Mouse (Mus musculus) embryonic facial prominence, embryonic 13.5 days (tissue): Measurements from ENCODE around the gene Lsg1. TPM values are rescaled to one million over a fixed set of nuclear protein-coding genes. Genes with fewer than 3 reads are reported as not detected.

Source experiments
- ATAC-seq: fragments of 200-750 bp; cut with Nextera tagmentation; 2 replicates; pipeline ENCODE4 v1.8.0; 2017; ENCODE audit warnings: low read depth; ENCODE audit not compliant: insufficient number of reproducible peaks, insufficient read depth, low FRiP score, low TSS enrichment
- H3K27ac ChIP-seq: fragments of 300-500 bp; sonication (generic); 2 replicates; pipeline ENCODE4 v1.5.1; 2015; ENCODE audit warnings: moderate library complexity, mild to moderate bottlenecking, inconsistent platforms
- H3K27me3 ChIP-seq: fragments of 300-500 bp; sonication (generic); 2 replicates; pipeline ENCODE4 v1.6.1; 2015; ENCODE audit warnings: mild to moderate bottlenecking, inconsistent platforms
- H3K36me3 ChIP-seq: fragments of 300-500 bp; sonication (generic); 2 replicates; pipeline ENCODE4 v1.6.1; 2015; ENCODE audit warnings: mild to moderate bottlenecking, inconsistent platforms
- H3K4me1 ChIP-seq: fragments of 300-500 bp; sonication (generic); 2 replicates; pipeline ENCODE4 v1.6.1; 2015; ENCODE audit warnings: inconsistent platforms
- H3K4me2 ChIP-seq: fragments of 300-500 bp; sonication (generic); 2 replicates; pipeline ENCODE4 v1.6.1; 2015; ENCODE audit warnings: moderate library complexity, mild to moderate bottlenecking, inconsistent platforms
- H3K4me3 ChIP-seq: fragments of 300-500 bp; sonication (generic); 2 replicates; pipeline ENCODE4 v1.5.1; 2015; ENCODE audit warnings: mild to moderate bottlenecking, inconsistent platforms
- H3K9ac ChIP-seq: fragments of 300-500 bp; sonication (generic); 2 replicates; pipeline ENCODE4 v1.6.1; 2015; ENCODE audit warnings: mild to moderate bottlenecking, inconsistent platforms
- H3K9me3 ChIP-seq: fragments of 300-500 bp; sonication (generic); 2 replicates; pipeline ENCODE4 v1.6.1; 2016; ENCODE audit warnings: inconsistent platforms
- WGBS: fragments of 180-500 bp; shearing (Covaris S2); methylation state at CpG from one replicate; pipeline ENCODE4 v1.1.7; 2015; ENCODE audit warnings: mixed read lengths; 5-methylcytosine and 5-hydroxymethylcytosine counted together
- polyA plus RNA-seq: library from polyadenylated mRNA; unstranded; fragments of >200 nt; fragmentation: Nextera tagmentation; extraction: Ambion mirVana; gene quantifications from 2 replicates; pipeline ENCODE4 v1.2.1, GENCODE M21; 2015

The Lsg1 gene
- polyA plus RNA-seq, 1 experiment from 2014 or later, result 78.2 TPM

DNA sequence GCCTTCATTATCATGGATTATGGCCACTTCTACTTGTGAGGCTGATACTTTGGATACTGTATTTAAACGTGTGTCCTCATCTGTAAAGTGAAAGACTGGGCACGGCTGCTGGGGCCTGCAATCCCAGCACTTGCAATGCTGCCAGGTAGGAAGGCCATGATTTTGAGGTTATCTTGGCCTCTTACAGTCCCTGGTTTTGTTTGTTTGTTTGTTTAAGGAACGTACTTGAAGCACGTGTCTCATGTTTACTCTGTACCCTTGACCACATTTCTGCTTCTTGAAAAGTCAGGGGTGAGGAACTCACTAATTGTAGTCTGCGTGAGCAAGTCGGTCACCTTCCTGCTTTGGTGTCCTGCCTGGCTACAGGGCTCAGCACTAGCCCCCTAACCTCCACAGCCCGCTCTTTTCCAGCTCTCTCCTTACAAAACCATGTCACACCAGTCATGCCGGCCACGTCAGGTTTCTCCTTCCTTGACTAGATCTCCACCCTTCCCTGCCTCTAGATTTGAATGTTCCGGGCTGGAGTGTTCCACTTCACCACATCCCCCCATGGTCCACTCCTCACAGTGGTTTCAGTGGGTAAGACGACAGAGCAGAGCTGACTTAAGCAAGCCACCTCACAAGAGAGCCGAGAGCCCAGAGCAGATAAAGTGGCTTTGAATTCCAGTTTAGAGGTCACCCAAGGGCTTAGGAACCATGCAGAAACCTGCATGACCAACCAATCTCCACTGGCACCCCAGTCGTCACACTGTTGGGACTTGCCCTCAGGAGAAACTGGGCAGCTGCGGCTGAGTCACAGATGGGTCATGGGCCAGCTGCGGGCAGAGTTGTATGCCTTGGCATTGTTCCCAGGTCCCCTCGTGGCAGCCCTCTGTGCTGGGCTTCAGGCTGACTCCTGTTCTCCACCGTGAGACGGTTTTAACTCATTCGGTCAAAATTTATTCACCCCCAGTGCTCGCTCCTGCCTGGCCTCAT, 74.1 kb downstream of the Lsg1 start:
- Histone ChIP-seq H3K9ac (no peak overlapping the region), H3K4me1 (peaks cover 35% of the 10 kb centered on the region), H3K4me3 (no peak overlapping the region), H3K9me3 (peaks cover 4% of the 10 kb centered on the region; the same call in 1 of the 2 replicates), H3K36me3 (peaks cover 17% of the 10 kb centered on the region), H3K4me2 (no peak overlapping the region), H3K27me3 (no peaks in the 10 kb centered on the region), H3K27ac (peak overlapping the region; percentile 5; the same call in 1 of the 2 replicates)
- 68% methylated on average over 20 of the region's 20 CpGs for WGBS
- ATAC-seq, result no peak

DNA sequence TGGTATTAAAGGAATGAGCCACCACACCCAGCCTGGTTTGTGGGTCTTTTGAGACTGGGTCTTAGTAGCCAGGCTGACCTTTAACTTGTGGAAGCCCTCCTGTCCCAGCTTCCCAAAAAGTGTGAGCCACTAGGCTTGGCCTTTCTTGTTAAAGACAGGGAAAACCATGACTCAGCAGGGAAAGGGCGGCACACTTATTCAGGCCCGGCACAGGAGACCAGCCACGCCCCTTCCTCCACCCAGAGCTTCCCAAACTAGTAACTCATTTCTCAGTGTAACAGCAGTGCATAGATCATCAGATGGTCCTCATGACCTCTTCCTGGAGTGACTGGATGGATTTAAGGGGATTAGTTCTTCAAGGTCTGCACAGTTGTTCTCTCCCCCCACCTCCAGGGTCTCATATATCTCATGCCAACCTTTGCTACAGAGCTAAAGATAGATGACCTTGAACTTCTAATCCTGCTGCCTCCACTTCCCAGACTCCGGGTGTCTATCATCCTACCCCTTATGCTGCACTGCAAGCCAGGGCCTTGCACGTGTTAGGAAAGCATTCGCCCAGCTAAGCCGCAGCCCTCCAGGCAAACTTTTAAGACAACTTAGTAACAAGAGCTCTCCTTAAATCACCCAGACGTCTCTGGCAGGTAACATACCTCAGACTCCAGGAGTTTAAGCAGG, 74.9 kb downstream of the Lsg1 start:
- no peak overlapping the region for H3K27ac ChIP-seq
- H3K36me3 ChIP-seq, result peaks cover 17% of the 10 kb centered on the region
- H3K9ac ChIP-seq, result no peak overlapping the region
- H3K27me3 ChIP-seq, result no peaks in the 10 kb centered on the region
- no peak overlapping the region for H3K4me3 ChIP-seq
- no peak overlapping the region for H3K4me2 ChIP-seq
- peaks cover 27% of the 10 kb centered on the region for H3K4me1 ChIP-seq
- WGBS, result 37% methylated on average over 8 of the region's 8 CpGs
- no peak for ATAC-seq
- peaks cover 4% of the 10 kb centered on the region; the same call in 1 of the 2 replicates for H3K9me3 ChIP-seq

DNA sequence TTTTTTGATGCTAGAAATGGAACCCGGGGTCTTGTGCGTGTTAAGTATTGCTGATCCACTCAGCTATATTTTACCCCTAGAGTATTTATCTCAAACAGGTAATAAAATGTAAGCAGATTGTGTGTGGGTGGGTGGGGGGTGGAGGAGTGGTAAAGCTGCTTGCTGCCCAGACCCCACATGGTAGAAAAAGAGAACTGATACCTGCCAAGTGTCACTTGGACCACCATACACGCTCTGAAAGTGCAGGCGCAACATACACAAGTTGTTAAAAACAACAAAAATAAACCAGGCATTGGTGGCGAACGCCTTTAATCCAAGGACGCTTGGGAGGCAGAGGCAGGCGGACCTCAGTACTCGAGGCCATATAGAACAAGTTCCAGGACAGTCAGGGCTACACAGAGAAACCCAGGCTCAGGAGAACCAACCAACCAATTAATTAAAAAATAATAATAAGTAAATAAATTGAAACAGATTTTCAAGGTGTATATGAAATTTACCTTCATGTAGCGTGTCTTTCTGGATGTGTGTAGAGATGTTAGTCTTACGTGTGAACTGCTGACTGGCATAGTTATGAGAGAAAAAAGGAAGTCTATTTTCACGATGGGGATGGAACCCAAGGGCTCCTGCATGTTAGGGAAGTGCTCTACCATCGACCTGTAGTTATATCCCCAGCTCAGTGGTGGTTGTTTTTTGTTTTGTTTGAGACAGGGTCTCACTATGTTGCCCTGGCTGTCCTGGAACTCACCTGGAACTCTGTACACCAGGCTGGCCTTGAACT, 75.6 kb downstream of the Lsg1 start:
- peak overlapping the region; percentile 71 for H3K4me2 ChIP-seq
- peaks cover 4% of the 10 kb centered on the region; the same call in 1 of the 2 replicates for H3K9me3 ChIP-seq
- H3K36me3 ChIP-seq, result peaks cover 12% of the 10 kb centered on the region
- peak overlapping the region; percentile 93; the same call in 1 of the 2 replicates for H3K27ac ChIP-seq
- peak overlapping the region; percentile 68 for H3K4me3 ChIP-seq
- ATAC-seq, result no peak
- 82% methylated on average over 13 of the region's 13 CpGs for WGBS
- H3K4me1 ChIP-seq, result peaks cover 26% of the 10 kb centered on the region
- peak overlapping the region; percentile 88 for H3K9ac ChIP-seq
- no peaks in the 10 kb centered on the region for H3K27me3 ChIP-seq

DNA sequence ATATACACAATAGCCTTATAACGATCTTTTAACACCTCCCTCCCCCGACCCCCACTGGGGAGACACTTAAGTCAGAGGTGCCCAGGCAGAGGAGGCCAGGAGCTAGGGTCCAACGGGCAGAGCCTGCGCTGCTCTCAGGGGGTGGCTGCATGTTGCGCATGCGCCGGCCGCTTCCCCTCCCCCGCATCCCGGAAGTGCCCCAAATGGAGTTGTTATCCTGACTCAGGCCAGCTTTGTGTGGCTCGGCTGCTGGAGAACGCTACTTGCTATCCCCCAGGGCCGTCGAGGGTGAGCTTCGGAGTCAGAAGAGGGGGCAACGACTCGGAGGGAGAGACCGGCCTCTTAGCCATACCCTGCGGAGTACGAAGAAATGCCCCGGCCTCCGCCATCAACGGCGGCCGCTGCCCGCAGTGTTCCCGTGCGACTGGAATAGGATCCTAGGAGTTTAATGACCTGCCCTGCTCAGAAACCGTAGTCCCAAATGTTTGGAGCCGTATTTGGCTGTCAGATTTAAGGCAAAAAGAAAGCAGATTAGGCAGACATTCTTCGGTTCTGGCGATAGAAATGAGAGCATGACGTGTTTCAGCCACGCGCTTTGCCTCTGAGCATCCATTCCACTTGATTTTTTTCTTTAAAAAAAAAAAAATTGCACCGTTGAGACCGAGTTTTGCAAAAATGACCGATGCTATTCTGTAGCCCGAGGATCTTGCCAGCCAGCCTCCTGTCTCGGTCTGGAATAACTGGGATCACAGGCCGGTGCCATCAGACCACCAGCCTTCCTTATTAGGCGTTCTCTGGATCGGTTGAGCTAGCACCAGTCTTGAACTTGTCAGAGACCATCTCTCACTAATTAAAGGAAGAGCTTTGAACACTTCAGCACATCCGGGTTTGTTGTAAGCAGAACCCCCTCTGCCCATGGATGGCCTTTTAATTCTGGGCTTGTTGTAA, 76.6 kb downstream of the Lsg1 start:
- H3K9ac ChIP-seq, result peak overlapping the region; percentile 88
- H3K9me3 ChIP-seq, result peaks cover 4% of the 10 kb centered on the region; the same call in 1 of the 2 replicates
- H3K4me3 ChIP-seq, result peak overlapping the region; percentile 68
- H3K4me2 ChIP-seq, result peak overlapping the region; percentile 71
- 4% methylated on average over 44 of the region's 44 CpGs for WGBS
- peaks cover 12% of the 10 kb centered on the region for H3K36me3 ChIP-seq
- ATAC-seq, result peak; percentile 82
- no peaks in the 10 kb centered on the region for H3K27me3 ChIP-seq
- peak overlapping the region; percentile 93 for H3K27ac ChIP-seq
- H3K4me1 ChIP-seq, result peaks cover 26% of the 10 kb centered on the region

Other genes with a start within 250 kb of the Lsg1 start
- 9.3 and 10.9 TPM in 2 replicates for gene Atp13a3, start 181.6 kb downstream of the Lsg1 start, polyA plus RNA-seq
- gene Tmem44, start 36.8 kb downstream of the Lsg1 start, polyA plus RNA-seq, result 32.5 and 32.7 TPM in 2 replicates
- 13.2 and 16.8 TPM in 2 replicates for gene Fam43a, start 12.1 kb upstream of the Lsg1 start, polyA plus RNA-seq